Mouse (Mus musculus): Measurements from ENCODE around the gene B4gat1.

B4gat1 gene

GRCm38 (mm10) chr19:5036577-5036976, 2.0 kb upstream of the B4gat1 start:
- DNase-seq, result no peak

GRCm38 (mm10) chr19:5037678-5038571, 701 bp upstream of the B4gat1 start:
- peak; percentile 87 for DNase-seq

GRCm38 (mm10) chr19:5039301-5040114, 882 bp downstream of the B4gat1 start:
- DNase-seq, result peak; percentile 48

- peak; percentile 97 for DNase-seq
These were observed 2.4 kb downstream of the B4gat1 start, which contains the start of gene Brms1 for GRCm38 (mm10) chr19:5040862-5041523. Gene Brms1 (plus strand): TSS chr19:5041354.

GRCm38 (mm10) chr19:5041588-5041987, 3.0 kb downstream of the B4gat1 start:
- no peak for DNase-seq

- no peak for DNase-seq
These were observed 6.9 kb downstream of the B4gat1 start for GRCm38 (mm10) chr19:5045531-5045930.

- DNase-seq, result no peak
These were observed 9.8 kb downstream of the B4gat1 start for GRCm38 (mm10) chr19:5048138-5049056.

GRCm38 (mm10) chr19:5049325-5049724, 10.7 kb downstream of the B4gat1 start:
- DNase-seq, result no peak

- peak; percentile 68 for DNase-seq
These were observed 11.7 kb downstream of the B4gat1 start, which contains the start of gene Rin1 for GRCm38 (mm10) chr19:5050047-5050905. Gene Rin1 (plus strand): TSS chr19:5050481.

- DNase-seq, result no peak
These were observed 12.4 kb downstream of the B4gat1 start for GRCm38 (mm10) chr19:5051031-5051430.

- no peak for DNase-seq
These were observed 12.9 kb downstream of the B4gat1 start for GRCm38 (mm10) chr19:5051515-5051914.

- no peak for DNase-seq
These were observed 13.7 kb downstream of the B4gat1 start for GRCm38 (mm10) chr19:5052166-5052822.

GRCm38 (mm10) chr19:5052853-5053252, 14.2 kb downstream of the B4gat1 start:
- no peak for DNase-seq

- peak; percentile 76 for DNase-seq
These were observed 15.3 kb downstream of the B4gat1 start for GRCm38 (mm10) chr19:5053909-5054308.

GRCm38 (mm10) chr19:5056251-5056650, 17.6 kb downstream of the B4gat1 start:
- DNase-seq, result peak; percentile 72

- DNase-seq, result no peak
These were observed 19.5 kb downstream of the B4gat1 start for GRCm38 (mm10) chr19:5057876-5058775.

- peak; percentile 55 for DNase-seq
These were observed 20.5 kb downstream of the B4gat1 start for GRCm38 (mm10) chr19:5058801-5059771.

All from kidney, postnatal 10 days (tissue).